Mouse (Mus musculus) cortical plate, adult 2 months (tissue): Measurements from ENCODE around the gene Tex19.2. TPM values are rescaled to one million over a fixed set of nuclear protein-coding genes. Genes with fewer than 3 reads are reported as not detected.

ENCODE experiments used
- H3K27ac ChIP-seq: fragments of 200-500 bp; 2 replicates; pipeline ENCODE4 v1.5.1; 2012; ENCODE audit warnings: low read length, control low read depth, inconsistent platforms; ENCODE audit not compliant: insufficient read depth
- H3K4me1 ChIP-seq: fragments of 200-500 bp; 2 replicates; pipeline ENCODE4 v1.6.1; 2011; ENCODE audit warnings: low read length; ENCODE audit not compliant: control insufficient read depth, insufficient read depth
- H3K4me3 ChIP-seq: fragments of 200-500 bp; 2 replicates; pipeline ENCODE4 v1.5.1; 2011; ENCODE audit warnings: mild to moderate bottlenecking, low read length, control low read depth; ENCODE audit not compliant: insufficient read depth
- CTCF ChIP-seq: fragments of 200-500 bp; IDR thresholded peaks from 2 replicates; pipeline ENCODE4 v1.5.1; 2011; ENCODE audit warnings: mild to moderate bottlenecking, control low read depth, low read length; ENCODE audit not compliant: insufficient read depth; ENCODE audit errors: extremely low read depth
- POLR2A ChIP-seq: fragments of 200-500 bp; IDR thresholded peaks from 2 replicates; pipeline ENCODE4 v1.6.1; 2011; ENCODE audit warnings: mild to moderate bottlenecking, low read length, control low read depth; ENCODE audit not compliant: insufficient read depth; ENCODE audit errors: extremely low read depth
- polyA plus RNA-seq: library from polyadenylated mRNA; depleted of rRNA; stranded (reverse); fragments of >200 nt; gene quantifications from 2 replicates; pipeline ENCODE4 v1.2.3, GENCODE M21; 2012

Tex19.2 gene
- polyA plus RNA-seq, 1 experiment = not detected

DNA sequence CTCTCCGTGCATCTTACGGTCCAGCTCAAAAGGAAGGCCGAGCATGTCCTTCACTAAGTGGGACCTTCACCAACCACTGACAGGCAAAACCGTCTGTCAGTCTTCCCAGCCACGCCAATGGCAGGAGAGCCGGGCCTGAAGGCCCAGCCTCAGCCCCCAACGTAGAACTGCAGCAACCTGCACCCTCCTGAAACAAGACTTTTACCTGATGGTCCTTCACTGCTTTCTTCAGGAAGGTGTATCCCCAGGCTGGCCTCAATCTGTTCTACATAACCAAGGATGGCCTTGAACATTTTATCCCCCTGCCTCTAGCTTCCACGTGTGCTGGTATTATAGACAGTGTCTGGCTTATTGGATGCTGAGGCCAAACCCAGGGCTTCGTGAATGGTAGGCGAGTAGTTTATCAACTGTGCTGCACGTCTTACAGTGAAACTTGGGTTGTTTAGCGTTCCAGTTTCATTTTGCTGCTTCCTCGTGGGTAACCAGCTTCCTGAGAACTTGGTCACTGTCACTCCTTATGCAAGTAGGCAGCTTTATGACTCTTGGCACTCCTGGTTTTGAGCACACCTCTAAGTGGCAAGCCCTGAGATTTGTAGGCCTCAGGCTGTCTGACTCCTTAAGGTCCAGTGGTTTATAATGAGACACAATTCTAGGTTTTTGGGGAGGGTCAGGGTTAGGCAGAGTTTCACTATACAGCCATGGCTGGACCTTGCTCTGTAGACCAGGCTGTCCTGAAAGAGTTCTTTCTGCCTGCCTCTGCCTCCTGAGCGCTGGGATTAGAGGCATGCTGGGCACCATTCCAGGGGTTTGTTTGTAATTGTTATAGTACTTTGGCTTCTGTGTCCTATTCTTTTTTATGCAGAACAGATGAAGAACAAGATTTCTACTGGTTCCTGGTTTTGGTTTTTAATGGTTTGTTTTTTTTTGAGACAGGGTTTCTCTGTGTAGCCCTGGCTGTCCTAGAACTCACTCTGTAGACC lies 25.6 kb downstream of the Tex19.2 start:
- Histone ChIP-seq H3K4me1 (no peaks in the 10 kb centered on the region), H3K4me3 (no peak overlapping the region), H3K27ac (no peak overlapping the region)
- TF ChIP-seq CTCF (no peak), POLR2A (no peak)

- Histone ChIP-seq H3K27ac (no peak overlapping the region), H3K4me1 (no peaks in the 10 kb centered on the region), H3K4me3 (no peak overlapping the region)
- no peak for TF ChIP-seq CTCF
Observed at GRCm38 (mm10) chr11:121090943-121091342, 27.5 kb downstream of the Tex19.2 start.

- Histone ChIP-seq H3K4me1 (no peaks in the 10 kb centered on the region), H3K27ac (no peak overlapping the region), H3K4me3 (no peak overlapping the region)
- TF ChIP-seq CTCF = no peak
- TF ChIP-seq POLR2A = no peak
Observed at GRCm38 (mm10) chr11:121089756-121090546, 28.5 kb downstream of the Tex19.2 start.

DNA sequence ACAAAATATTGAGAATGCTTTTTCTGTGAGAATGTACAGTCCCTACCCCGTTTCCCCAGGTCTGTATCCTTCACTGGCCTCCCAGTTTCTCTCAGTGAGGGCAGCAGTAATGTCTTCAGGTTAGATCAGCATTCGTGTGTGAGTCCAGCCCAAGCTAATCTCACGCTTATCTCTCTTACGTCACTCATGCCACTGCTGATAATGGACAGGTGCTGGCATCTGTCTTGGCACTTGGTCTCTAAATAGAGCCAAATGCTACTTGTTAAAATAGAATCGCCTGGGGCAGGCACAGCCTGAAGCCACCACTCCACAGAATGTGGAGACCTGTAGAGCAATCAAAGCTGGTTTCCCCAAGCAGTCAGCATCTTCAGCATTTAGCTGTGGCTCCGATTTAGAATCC lies 29.5 kb downstream of the Tex19.2 start:
- H3K4me1 ChIP-seq = no peaks in the 10 kb centered on the region
- H3K27ac ChIP-seq = no peak overlapping the region
- no peak overlapping the region for H3K4me3 ChIP-seq
- TF ChIP-seq CTCF = no peak
- TF ChIP-seq POLR2A = no peak

GRCm38 (mm10) chr11:121086296-121086695 lies 32.2 kb downstream of the Tex19.2 start:
- TF ChIP-seq CTCF = no peak
- TF ChIP-seq POLR2A = no peak
- Histone ChIP-seq H3K27ac (no peak overlapping the region), H3K4me3 (no peak overlapping the region), H3K4me1 (no peaks in the 10 kb centered on the region; the same call in 1 of the 2 replicates)

- H3K27ac ChIP-seq = no peak overlapping the region
- H3K4me1 ChIP-seq = no peaks in the 10 kb centered on the region; the same call in 1 of the 2 replicates
- no peak overlapping the region for H3K4me3 ChIP-seq
- TF ChIP-seq POLR2A = no peak
- no peak for TF ChIP-seq CTCF
Observed at GRCm38 (mm10) chr11:121085181-121085580, 33.3 kb downstream of the Tex19.2 start.

GRCm38 (mm10) chr11:121082857-121083500 lies 35.5 kb downstream of the Tex19.2 start:
- H3K4me1 ChIP-seq = no peaks in the 10 kb centered on the region; the same call in 1 of the 2 replicates
- no peak overlapping the region for H3K27ac ChIP-seq
- H3K4me3 ChIP-seq = no peak overlapping the region
- TF ChIP-seq POLR2A = no peak
- TF ChIP-seq CTCF = no peak

DNA sequence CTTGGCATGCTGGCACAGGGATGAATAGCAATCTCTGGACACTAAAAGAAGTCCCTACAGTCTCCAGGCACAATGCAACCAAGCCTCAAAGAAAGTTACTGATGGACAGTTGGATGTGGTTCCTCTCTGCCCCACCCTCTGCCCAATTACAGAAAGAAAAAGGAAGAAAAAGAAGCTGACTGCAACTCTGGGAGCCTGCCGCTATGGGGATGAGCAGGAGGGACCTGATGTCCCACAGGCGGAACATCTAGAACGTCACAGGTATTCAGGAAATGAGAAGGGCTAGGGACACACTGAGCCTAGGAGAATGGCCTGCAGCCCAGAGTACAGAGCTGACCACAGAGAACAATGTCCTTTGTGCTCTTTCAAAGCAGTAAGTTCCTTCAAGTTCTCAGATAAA lies 36.2 kb downstream of the Tex19.2 start:
- TF ChIP-seq CTCF (no peak), POLR2A (no peak)
- H3K4me1 ChIP-seq = no peaks in the 10 kb centered on the region; the same call in 1 of the 2 replicates
- no peak overlapping the region for H3K4me3 ChIP-seq
- no peak overlapping the region for H3K27ac ChIP-seq

- TF ChIP-seq CTCF = no peak
- TF ChIP-seq POLR2A = no peak
- Histone ChIP-seq H3K4me1 (no peaks in the 10 kb centered on the region; the same call in 1 of the 2 replicates), H3K27ac (no peak within 1 kb of the TSS), H3K4me3 (no peak within 1 kb of the TSS)
Observed at GRCm38 (mm10) chr11:121081120-121081519, 37.4 kb downstream of the Tex19.2 start, which contains the start of gene Sectm1a. TSS of gene Sectm1a (minus strand) at chr11:121081220.

GRCm38 (mm10) chr11:121080330-121080729 lies 38.1 kb downstream of the Tex19.2 start:
- TF ChIP-seq CTCF (no peak), POLR2A (no peak)
- Histone ChIP-seq H3K4me1 (no peaks in the 10 kb centered on the region; the same call in 1 of the 2 replicates), H3K27ac (no peak overlapping the region), H3K4me3 (no peak overlapping the region)
